Mouse (Mus musculus) MEL (cell line): ENCODE measurements at regions not wholly inside any gene's neighbourhood (a gene's known extent, or its start where the extent isn't known, plus 50 kb on each side); places are given as distances from the start of the nearest gene placed in this dataset.

ENCODE experiments used
- BHLHE40 ChIP-seq: IDR thresholded peaks from 2 replicates; pipeline ENCODE4 v1.6.1; 2012; ENCODE audit warnings: low read depth, mild to moderate bottlenecking, inconsistent platforms, low read length, improper control_type of control experiment, borderline replicate concordance
- CTCF ChIP-seq, 3 experiments: IDR thresholded peaks in 2 of 3; conservative IDR thresholded peaks in 1 of 3; 2 replicates each; pipeline ENCODE4 v1.5.1; 2011 to 2012; ENCODE audit warnings: low read length in 3 of 3, low read depth in 2 of 3, mild to moderate bottlenecking in 2 of 3, improper control_type of control experiment in 1 of 3, inconsistent platforms in 1 of 3, mixed read lengths in 1 of 3, moderate library complexity in 1 of 3; ENCODE audit not compliant: control insufficient read depth in 1 of 3, insufficient read depth in 1 of 3, poor library complexity in 1 of 3, severe bottlenecking in 1 of 3
- E2F4 ChIP-seq: IDR thresholded peaks from 2 replicates; pipeline ENCODE4 v1.6.1; 2011; ENCODE audit warnings: low read depth, low read length, improper control_type of control experiment, borderline replicate concordance
- ELF1 ChIP-seq: IDR thresholded peaks from 2 replicates; pipeline ENCODE4 v1.6.1; 2014; ENCODE audit warnings: low read depth, mild to moderate bottlenecking, inconsistent platforms, low read length, improper control_type of control experiment, moderate library complexity
- EP300 ChIP-seq, 2 experiments: IDR thresholded peaks; 2 replicates each; pipeline ENCODE4 v1.6.1; 2011; ENCODE audit warnings: improper control_type of control experiment in 2 of 2, low read length in 2 of 2, low read depth in 1 of 2, mild to moderate bottlenecking in 1 of 2
- GATA1 ChIP-seq: IDR thresholded peaks from 2 replicates; pipeline ENCODE4 v1.6.1; 2011; ENCODE audit warnings: low read depth, low read length, improper control_type of control experiment
- MAFK ChIP-seq: IDR thresholded peaks from 2 replicates; pipeline ENCODE4 v1.6.1; 2011; ENCODE audit warnings: low read depth, mild to moderate bottlenecking, low read length, improper control_type of control experiment, borderline replicate concordance
- NELFE ChIP-seq: IDR thresholded peaks from 2 replicates; pipeline ENCODE4 v1.6.1; 2011; ENCODE audit warnings: low read depth, low read length, improper control_type of control experiment
- RCOR1 ChIP-seq: IDR thresholded peaks from 2 replicates; pipeline ENCODE4 v1.6.1; 2012; ENCODE audit warnings: low read depth, mild to moderate bottlenecking, inconsistent platforms, low read length, improper control_type of control experiment
- SIN3A ChIP-seq: IDR thresholded peaks from 2 replicates; pipeline ENCODE4 v1.6.1; 2012; ENCODE audit warnings: low read length, improper control_type of control experiment, inconsistent platforms
- TAL1 ChIP-seq: IDR thresholded peaks from 2 replicates; pipeline ENCODE4 v1.6.1; 2012; ENCODE audit warnings: mild to moderate bottlenecking, inconsistent platforms, low read length, moderate library complexity, mixed read lengths
- TCF12 ChIP-seq: IDR thresholded peaks from 2 replicates; pipeline ENCODE4 v1.6.1; 2014; ENCODE audit warnings: low read depth, mild to moderate bottlenecking, inconsistent platforms, low read length, improper control_type of control experiment, moderate library complexity

DNA sequence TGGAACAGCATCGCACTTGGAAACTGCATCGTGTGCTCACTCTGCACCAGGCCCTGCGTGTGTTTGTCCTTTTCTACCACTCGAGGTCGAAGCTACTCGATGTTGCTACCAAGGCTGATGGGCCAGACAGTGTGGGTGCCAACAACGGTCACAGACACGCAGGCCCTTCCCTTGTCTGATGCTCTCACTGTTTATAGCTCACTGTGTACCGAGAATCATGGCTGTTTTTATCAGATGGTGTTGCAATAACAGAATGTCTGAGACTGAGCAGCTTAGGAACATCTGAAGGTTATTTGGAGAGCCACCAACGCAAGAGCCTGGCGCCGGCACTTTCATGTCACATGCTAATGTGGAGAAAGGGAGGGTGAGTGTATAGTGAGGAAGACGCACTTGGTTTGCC, 51.1 kb upstream of the Msx1 start:
- no peak for TF ChIP-seq ELF1
- no peak for TF ChIP-seq RCOR1
- no peak for TF ChIP-seq CTCF (IDR thresholded peaks at IDR 0.05 in 2 of 3, conservative IDR thresholded peaks at IDR 0.05 in 1 of 3; ENCODE audit: control insufficient read depth in 1 of 3, insufficient read depth in 1 of 3, low read depth in 2 of 3, low read length in 3 of 3, poor library complexity in 1 of 3, severe bottlenecking in 1 of 3)
- no peak for TF ChIP-seq TCF12
- TF ChIP-seq BHLHE40 = no peak
- no peak for TF ChIP-seq MAFK
- TF ChIP-seq TAL1 = no peak
- no peak for TF ChIP-seq GATA1
- no peak for TF ChIP-seq SIN3A
- no peak for TF ChIP-seq EP300 (IDR thresholded peaks at IDR 0.05; ENCODE audit: low read depth in 1 of 2, low read length in 2 of 2)
- no peak for TF ChIP-seq NELFE
- no peak for TF ChIP-seq E2F4
